Mouse (Mus musculus) embryo, embryonic 11 days (tissue): Measurements from ENCODE around the gene Efna2.

Source experiments
- DNase-seq: peaks from one replicate; pipeline ENCODE4 v3.0.0-alpha.2; 2015

The Efna2 gene

GRCm38 (mm10) chr10:80142530-80142925, 36.8 kb upstream of the Efna2 start:
- no peak for DNase-seq

- DNase-seq: no peak
Measured at GRCm38 (mm10) chr10:80143664-80144063, 35.6 kb upstream of the Efna2 start.

- no peak for DNase-seq
Measured at GRCm38 (mm10) chr10:80144159-80144558, 35.1 kb upstream of the Efna2 start.

GRCm38 (mm10) chr10:80144864-80145838, 34.1 kb upstream of the Efna2 start:
- DNase-seq: peak; percentile 79

- DNase-seq: no peak
Measured at GRCm38 (mm10) chr10:80145896-80146295, 33.4 kb upstream of the Efna2 start.

- DNase-seq: no peak
Measured at GRCm38 (mm10) chr10:80146568-80147011, 32.7 kb upstream of the Efna2 start.

- DNase-seq: no peak
Measured at GRCm38 (mm10) chr10:80147146-80147718, 32.0 kb upstream of the Efna2 start.

GRCm38 (mm10) chr10:80147719-80148601, 31.3 kb upstream of the Efna2 start, which contains the start of gene Midn:
Gene Midn, plus strand, starts transcription at chr10:80148272.
- peak; percentile 86 for DNase-seq

GRCm38 (mm10) chr10:80148610-80149290, 30.5 kb upstream of the Efna2 start:
- peak; percentile 97 for DNase-seq

- DNase-seq: peak; percentile 99
Measured at GRCm38 (mm10) chr10:80149291-80150225, 29.7 kb upstream of the Efna2 start.

GRCm38 (mm10) chr10:80150226-80151210, 28.8 kb upstream of the Efna2 start:
- DNase-seq: peak; percentile 91

- DNase-seq: peak; percentile 69
Measured at GRCm38 (mm10) chr10:80151211-80152034, 27.9 kb upstream of the Efna2 start.

- DNase-seq: peak; percentile 68
Measured at GRCm38 (mm10) chr10:80152071-80152872, 27.0 kb upstream of the Efna2 start.

- DNase-seq: no peak
Measured at GRCm38 (mm10) chr10:80152873-80153260, 26.4 kb upstream of the Efna2 start.

GRCm38 (mm10) chr10:80153713-80154112, 25.6 kb upstream of the Efna2 start:
- no peak for DNase-seq

GRCm38 (mm10) chr10:80154384-80154783, 24.9 kb upstream of the Efna2 start:
- no peak for DNase-seq

GRCm38 (mm10) chr10:80155277-80155676, 24.0 kb upstream of the Efna2 start:
- DNase-seq: no peak
